Mouse (Mus musculus) embryo, embryonic 10.5 days (tissue): Measurements from ENCODE around the gene Sorcs1.

Source experiments
- DNase-seq: peaks from one replicate; pipeline ENCODE4 v3.0.0-alpha.2; 2015; ENCODE audit warnings: low spot score

Sorcs1 gene

DNA sequence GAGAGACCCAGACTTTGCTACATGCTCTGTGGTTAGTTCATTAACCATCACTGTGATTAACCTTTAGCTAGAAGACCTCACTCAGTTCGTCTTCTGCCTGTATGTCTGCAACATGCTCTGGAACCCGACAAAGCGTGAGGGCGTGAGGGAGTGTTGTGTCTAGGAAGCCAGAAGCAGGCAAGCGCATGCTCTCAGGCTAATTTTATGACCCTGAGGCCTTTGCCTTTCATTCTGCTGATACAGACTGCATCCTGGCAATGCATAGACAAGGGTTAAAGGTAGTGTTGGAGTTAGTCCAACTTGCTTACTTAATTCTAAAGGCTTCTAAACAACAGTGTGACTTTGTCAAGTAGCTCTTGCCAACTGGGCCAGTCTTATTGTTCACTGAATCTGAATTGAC lies 458.0 kb downstream of the Sorcs1 start:
- no peak for DNase-seq

GRCm38 (mm10) chr19:50214466-50215228 lies 463.8 kb downstream of the Sorcs1 start:
- no peak for DNase-seq

GRCm38 (mm10) chr19:50210456-50210855 lies 468.0 kb downstream of the Sorcs1 start:
- DNase-seq, result no peak

DNA sequence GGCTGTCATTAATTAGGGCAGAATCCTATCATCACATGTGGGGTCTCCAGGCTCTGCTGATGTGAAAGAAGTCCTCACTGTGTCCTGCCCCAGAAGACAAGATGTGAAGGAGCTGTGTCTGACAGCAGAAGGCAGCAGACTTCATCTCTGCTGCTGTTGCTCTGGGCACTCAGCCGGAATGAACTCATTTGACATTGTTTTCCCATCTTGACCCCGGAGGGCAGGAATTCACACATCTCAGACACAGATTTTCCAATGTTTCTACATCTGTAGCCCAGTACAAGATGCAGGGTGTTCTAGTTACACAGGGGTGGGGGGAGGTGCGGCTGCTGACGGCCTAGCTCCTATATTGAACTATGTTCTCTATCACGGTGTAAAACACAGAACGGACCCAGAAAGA lies 474.1 kb downstream of the Sorcs1 start:
- peak; percentile 63 for DNase-seq

DNA sequence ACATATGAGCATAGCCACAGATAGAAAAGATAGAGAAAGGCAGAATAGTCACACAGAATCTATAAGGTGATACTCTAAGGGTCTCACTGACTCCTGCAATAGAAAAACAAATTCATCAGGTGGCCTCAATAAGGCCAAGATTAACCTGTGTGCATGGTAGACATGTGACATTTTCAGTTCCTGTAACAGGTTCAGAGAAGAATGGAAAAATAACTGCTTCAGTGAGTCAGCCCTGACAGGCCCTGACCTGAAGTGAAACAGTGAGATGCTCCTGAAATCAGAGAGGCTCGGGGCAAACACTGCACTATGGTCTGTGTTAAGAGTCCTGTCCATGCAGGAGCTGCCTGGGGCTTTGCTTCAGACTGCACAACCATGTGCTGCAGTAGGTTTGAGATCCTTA lies 481.9 kb downstream of the Sorcs1 start:
- no peak for DNase-seq

DNA sequence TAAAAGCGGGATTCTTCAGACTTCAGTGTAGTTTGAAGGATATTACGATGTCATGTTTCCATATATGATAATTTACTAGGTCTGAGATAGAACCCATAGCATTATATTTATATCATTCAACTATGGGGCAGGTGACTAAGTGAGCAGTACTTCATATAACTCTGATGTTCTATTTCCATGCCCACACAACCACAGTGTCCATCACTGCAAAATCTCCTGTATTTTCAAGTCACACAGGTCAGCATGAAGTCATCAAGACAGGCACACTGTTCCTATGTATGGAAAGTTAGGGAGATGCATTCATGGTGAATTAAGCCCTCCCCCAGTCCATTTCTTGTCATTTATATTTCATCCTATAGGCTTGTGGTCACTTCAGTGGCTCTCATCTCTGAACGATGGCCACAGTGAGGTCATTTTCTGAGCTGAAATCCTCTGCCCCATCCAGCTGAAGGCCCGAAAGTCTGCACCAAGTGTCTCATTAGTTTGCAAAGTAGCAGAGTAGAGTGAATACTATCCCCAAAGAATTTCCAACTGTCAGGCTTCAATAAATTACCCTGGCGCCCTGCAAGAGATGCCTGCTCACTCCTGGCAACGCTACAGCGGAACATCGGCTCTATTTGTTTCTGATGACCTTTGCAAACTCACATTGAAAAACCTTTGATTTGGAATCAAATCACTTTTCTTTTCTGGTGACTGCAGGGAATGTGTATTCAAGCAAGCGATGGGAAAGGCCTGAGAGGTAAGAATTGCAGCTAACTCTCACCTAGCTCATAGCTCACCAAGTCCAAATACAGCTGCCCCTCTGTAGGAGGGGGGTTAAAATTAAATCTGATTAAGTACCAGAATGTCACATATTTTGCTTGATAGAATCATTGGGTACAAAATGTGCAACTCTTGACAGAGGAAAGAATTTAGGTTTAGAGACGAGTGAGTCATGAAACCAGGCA lies 492.4 kb downstream of the Sorcs1 start:
- peak; percentile 46 for DNase-seq

GRCm38 (mm10) chr19:50184901-50185623 lies 493.4 kb downstream of the Sorcs1 start:
- DNase-seq, result peak; percentile 89

DNA sequence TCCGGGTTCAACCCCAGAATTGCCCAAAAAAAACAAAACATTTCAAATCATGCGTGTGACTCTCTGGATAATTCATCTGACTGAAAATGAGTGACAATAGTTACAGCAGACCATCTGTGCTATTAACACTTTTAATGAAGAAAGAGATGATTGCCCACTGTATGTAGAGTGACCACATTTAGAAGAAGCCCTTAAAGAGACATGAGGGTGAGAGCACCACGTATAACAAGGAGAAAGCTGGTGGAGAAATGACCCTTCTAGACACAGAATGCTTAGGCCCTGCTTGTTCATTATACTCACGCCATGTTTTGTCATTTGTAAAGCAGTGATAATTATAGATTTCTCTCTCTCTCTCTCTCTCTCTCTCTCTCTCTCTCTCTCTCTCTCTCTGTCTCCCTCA lies 499.6 kb downstream of the Sorcs1 start:
- DNase-seq, result no peak

DNA sequence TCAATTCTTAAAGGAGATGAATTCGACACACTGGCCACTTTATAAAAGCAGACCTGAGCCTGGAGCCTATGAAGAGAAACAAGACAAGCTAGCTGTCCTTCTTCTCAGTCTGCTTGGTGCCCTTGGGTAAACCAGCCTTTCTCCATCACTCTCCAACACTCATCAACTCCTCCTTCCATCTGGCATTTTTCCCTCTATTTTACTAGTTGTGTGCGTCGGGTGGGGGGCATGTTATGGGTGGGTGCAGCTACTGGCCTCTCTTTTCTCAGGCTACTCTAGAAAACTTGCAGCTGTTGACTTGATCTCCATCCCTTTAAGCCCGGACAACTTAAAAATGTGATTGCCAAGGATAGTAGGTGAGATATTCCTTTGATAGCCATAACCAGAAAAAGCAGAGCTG lies 500.3 kb downstream of the Sorcs1 start:
- DNase-seq, result no peak

GRCm38 (mm10) chr19:50171849-50172248 lies 506.6 kb downstream of the Sorcs1 start:
- peak; percentile 59 for DNase-seq

DNA sequence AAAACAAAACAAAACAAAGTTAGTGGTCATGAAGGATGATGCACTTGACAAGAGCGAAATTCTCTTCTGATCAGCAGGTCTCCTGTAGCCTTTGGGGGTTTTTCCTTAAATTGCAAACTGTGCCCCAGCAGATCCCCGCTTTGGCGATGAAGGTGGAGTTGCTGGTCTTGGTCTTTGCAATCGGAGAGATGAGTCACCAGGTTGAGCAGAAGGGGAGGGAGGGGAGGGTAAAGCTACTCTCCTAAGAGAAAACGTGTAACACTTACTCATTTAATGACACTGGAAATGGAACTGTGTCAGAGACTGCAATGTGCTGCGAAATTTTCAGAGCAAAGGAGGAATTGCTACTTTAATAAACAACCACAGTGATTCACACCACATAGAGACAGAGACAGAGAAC lies 527.3 kb downstream of the Sorcs1 start:
- DNase-seq, result no peak

GRCm38 (mm10) chr19:50145919-50146318 lies 532.5 kb downstream of the Sorcs1 start:
- peak; percentile 54 for DNase-seq

- DNase-seq, result no peak
These were observed 536.6 kb downstream of the Sorcs1 start for GRCm38 (mm10) chr19:50141853-50142252.

DNA sequence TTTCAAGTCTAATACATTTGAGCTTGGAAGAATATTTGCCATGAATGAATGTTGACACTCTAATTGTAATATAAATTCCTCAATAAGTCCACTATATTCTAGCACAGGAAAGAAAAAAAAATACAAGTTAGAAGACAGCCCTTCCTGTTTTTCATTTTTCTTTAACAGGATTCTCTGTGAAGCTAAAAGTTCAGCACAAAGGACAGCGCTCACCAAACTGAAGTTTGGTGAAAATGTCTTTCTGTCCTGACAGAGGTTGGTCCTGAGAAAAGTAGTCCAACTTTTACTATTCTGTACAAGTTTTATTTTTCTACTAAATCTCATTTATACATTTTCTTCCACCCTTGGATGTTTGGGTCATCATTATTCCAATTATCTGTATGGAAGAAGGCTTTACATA lies 543.8 kb downstream of the Sorcs1 start:
- peak; percentile 40 for DNase-seq

DNA sequence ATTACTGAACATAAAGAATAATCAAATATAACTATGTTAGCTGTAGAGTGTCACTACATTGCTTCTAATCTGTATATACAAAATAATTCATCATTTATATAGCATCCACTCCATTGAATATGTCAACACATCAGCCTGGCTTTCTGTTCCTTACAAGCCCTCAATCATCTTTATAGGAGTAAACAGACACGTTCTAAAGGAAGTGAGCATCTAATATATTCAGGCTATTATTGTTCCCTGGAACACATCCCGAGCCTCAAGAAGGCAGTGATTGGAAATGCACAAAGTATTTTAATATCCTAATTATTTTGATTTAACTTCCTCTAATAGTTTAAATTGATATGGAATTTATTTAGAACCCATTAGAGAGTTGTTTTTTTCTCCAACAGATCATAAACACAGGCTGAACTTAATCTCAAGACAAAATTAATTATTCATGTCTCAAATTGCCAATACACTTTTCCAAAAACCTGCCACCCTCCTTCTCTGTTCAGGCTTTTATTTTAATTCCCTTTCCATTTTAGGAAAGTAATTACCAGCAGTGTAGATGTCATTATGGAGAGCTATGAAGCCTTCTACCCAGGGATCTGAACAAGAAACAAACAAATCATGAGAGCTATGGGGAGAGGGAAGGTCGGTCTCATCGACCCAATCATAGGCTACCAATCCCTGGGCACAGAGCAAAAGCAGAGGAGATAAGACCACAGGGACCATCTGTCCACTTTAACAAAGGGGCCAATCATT lies 572.4 kb downstream of the Sorcs1 start:
- no peak for DNase-seq
